Mouse (Mus musculus) forebrain, embryonic 14.5 days (tissue): ENCODE measurements at regions not wholly inside any gene's neighbourhood (a gene's known extent, or its start where the extent isn't known, plus 50 kb on each side); places are given as distances from the start of the nearest gene placed in this dataset.
"Not testable (repeated sequence)": the region's sequence is repeated elsewhere in the genome, so short reads cannot be mapped to it uniquely, and the experiment has no call there.

Experiments
- ATAC-seq: fragments of 200-750 bp; cut with Nextera tagmentation; 2 replicates; pipeline ENCODE4 v1.8.0; 2017; ENCODE audit warnings: mild to moderate bottlenecking, moderate library complexity
- DNase-seq: peaks from one replicate; pipeline ENCODE4 v3.0.0-alpha.2; 2015; ENCODE audit warnings: low spot score
- H3K27ac ChIP-seq: fragments of 300-500 bp; sonication (generic); 2 replicates; pipeline ENCODE4 v1.5.1; 2014; ENCODE audit warnings: low read depth, mild to moderate bottlenecking, control low read depth, low read length, moderate library complexity
- H3K27me3 ChIP-seq: fragments of 300-500 bp; sonication (generic); replicated peaks from 2 replicates; pipeline ENCODE4 v1.6.1; 2014; ENCODE audit warnings: low read length, control low read depth, mixed read lengths; ENCODE audit not compliant: control insufficient read depth, insufficient read depth
- H3K36me3 ChIP-seq: fragments of 300-500 bp; sonication (generic); 2 replicates; pipeline ENCODE4 v1.6.1; 2014; ENCODE audit warnings: low read length, control low read depth; ENCODE audit not compliant: control insufficient read depth, insufficient read depth
- H3K4me1 ChIP-seq: fragments of 300-500 bp; sonication (generic); 2 replicates; pipeline ENCODE4 v1.6.1; 2014; ENCODE audit warnings: antibody characterized with exemption, low read length, control low read depth; ENCODE audit not compliant: control insufficient read depth, insufficient read depth
- H3K4me2 ChIP-seq: fragments of 300-500 bp; sonication (generic); 2 replicates; pipeline ENCODE4 v1.6.1; 2014; ENCODE audit warnings: mild to moderate bottlenecking, control low read depth, low read length
- H3K4me3 ChIP-seq: fragments of 300-500 bp; sonication (generic); 2 replicates; pipeline ENCODE4 v1.5.1; 2014; ENCODE audit warnings: low read depth, low read length, control low read depth
- H3K9ac ChIP-seq: fragments of 300-500 bp; sonication (generic); 2 replicates; pipeline ENCODE4 v1.6.1; 2014; ENCODE audit warnings: mild to moderate bottlenecking, low read length, control low read depth, moderate library complexity
- H3K9me3 ChIP-seq: fragments of 300-500 bp; sonication (generic); replicated peaks from 2 replicates; pipeline ENCODE4 v1.6.1; 2016; ENCODE audit warnings: low read length, control low read depth, mixed read lengths; ENCODE audit not compliant: control insufficient read depth
- WGBS: fragments of 180-500 bp; shearing (Covaris S2); extraction: QIAGEN DNeasy Blood & Tissue Kit; methylation state at CpG from one replicate; pipeline ENCODE4 v1.1.7; 2014; 5-methylcytosine and 5-hydroxymethylcytosine counted together

DNA sequence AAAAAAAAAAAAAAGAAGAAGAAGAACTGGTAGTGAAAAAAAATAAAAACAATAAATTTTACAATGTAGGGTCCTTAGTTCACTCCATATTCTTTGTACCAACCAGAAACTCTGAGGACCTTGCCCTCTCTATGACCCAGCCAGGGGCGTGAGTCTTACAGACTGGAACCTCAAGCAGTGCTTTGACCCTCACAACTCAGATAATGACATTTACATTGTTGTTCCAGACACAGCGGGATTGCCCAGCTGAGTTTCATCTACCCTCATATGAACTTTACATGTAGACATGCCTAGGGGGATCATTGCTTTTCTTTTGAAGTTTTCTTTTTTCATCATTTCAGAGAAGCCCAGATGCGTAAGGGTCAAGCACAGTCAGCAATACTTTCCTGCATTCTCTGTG is 1496.6 kb upstream of the 4931417E11Rik start:
- Histone ChIP-seq H3K36me3 (no peaks in the 10 kb centered on the region), H3K9me3 (no peaks in the 10 kb centered on the region), H3K4me1 (no peaks in the 10 kb centered on the region), H3K9ac (no peak overlapping the region), H3K27me3 (no peaks in the 10 kb centered on the region), H3K4me2 (no peak overlapping the region), H3K4me3 (no peak overlapping the region), H3K27ac (no peak overlapping the region)
- DNase-seq = peak; percentile 1
- ATAC-seq = no peak
- WGBS = 87% methylated on average over 3 of the region's 3 CpGs

DNA sequence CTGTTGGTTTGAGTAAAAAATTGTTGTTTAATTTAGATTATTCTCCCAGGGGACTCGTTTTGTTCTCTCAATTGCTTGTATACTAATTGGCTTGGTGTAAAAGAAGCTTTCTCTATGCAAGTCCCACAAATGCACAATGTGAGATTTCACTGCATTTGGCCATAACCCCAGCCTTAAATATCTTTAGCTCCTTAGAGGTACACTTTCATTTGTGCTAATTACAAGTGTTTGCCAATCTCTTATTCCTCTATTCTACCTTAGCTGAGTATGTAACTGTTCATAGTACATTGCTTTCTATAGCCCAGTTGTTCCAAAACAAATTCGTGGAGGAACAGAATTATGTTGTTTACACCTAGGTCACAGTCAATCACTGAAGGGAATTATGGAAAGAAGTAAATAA is 1459.0 kb upstream of the 4931417E11Rik start:
- no peaks in the 10 kb centered on the region for H3K4me1 ChIP-seq
- H3K4me2 ChIP-seq = no peak overlapping the region
- DNase-seq = no peak
- 53% methylated on average over 2 of the region's 2 CpGs for WGBS
- no peaks in the 10 kb centered on the region for H3K9me3 ChIP-seq
- no peaks in the 10 kb centered on the region for H3K27me3 ChIP-seq
- no peak overlapping the region for H3K4me3 ChIP-seq
- ATAC-seq = no peak
- no peak overlapping the region for H3K9ac ChIP-seq
- no peak overlapping the region for H3K27ac ChIP-seq
- H3K36me3 ChIP-seq = no peaks in the 10 kb centered on the region

DNA sequence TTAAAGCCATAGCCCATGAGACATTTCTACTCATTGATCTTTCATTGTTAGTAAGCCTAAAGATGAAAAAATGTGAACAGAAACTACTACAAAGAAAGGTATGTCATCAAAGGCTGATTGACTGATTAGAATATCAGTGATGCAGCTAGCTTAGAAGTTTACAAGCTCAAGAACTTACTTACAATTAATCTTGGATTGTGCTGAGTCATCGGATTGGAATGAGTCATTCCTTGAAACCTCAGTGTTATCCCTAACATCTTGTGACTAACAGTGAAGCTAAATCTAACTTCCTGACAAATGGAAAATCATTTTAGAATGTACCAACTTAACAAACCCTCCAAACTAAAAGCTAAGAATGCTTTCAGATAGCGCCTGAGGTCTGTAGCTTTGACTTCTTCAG is 1434.1 kb upstream of the 4931417E11Rik start:
- H3K4me1 ChIP-seq = no peaks in the 10 kb centered on the region
- ATAC-seq (no peak), DNase-seq (no peak)
- H3K9me3 ChIP-seq = no peaks in the 10 kb centered on the region
- no peaks in the 10 kb centered on the region for H3K36me3 ChIP-seq
- no peak overlapping the region for H3K4me2 ChIP-seq
- H3K9ac ChIP-seq = no peak overlapping the region
- H3K4me3 ChIP-seq = no peak overlapping the region
- 89% methylated on average over 2 of the region's 2 CpGs for WGBS
- no peaks in the 10 kb centered on the region for H3K27me3 ChIP-seq
- no peak overlapping the region for H3K27ac ChIP-seq

DNA sequence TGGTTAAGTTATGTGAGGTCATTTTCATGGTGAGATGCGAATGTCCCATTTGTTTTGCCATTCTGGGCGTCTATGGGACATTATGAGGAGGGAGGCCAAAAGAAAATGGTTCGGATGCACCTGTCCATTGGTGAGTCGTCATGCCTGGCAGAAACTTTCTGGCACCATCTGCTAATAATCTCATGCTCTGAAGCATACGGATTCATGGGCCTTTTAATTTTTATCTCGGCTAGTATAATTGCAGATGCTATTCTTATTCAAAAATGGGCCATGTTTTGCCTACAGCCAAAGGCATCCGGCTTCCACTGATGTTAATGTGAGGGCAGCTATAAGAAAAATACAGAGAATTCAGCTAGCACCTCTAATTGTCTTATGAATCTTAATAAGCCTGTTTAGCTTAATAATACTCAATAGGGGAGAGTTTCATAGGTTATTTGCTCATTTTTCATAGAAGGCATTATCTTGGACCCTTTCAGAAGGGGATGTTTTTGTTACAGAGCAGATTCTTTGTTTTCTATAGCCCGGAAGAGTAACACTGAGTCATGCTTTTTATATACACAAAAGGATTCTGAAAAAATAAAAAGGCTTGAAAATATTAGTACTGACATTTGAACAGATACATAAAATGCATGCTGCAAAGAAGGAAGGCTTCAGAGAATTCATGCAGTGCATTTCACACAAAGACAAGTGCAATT is 1401.3 kb upstream of the 4931417E11Rik start:
- H3K9me3 ChIP-seq = no peaks in the 10 kb centered on the region
- H3K36me3 ChIP-seq = no peaks in the 10 kb centered on the region
- no peak for ATAC-seq
- DNase-seq = peak; percentile 25
- no peak overlapping the region for H3K9ac ChIP-seq
- H3K4me2 ChIP-seq = no peak overlapping the region
- H3K27me3 ChIP-seq = no peaks in the 10 kb centered on the region
- no peak overlapping the region for H3K4me3 ChIP-seq
- WGBS = 60% methylated on average over 8 of the region's 8 CpGs
- no peaks in the 10 kb centered on the region for H3K4me1 ChIP-seq
- H3K27ac ChIP-seq = no peak overlapping the region

DNA sequence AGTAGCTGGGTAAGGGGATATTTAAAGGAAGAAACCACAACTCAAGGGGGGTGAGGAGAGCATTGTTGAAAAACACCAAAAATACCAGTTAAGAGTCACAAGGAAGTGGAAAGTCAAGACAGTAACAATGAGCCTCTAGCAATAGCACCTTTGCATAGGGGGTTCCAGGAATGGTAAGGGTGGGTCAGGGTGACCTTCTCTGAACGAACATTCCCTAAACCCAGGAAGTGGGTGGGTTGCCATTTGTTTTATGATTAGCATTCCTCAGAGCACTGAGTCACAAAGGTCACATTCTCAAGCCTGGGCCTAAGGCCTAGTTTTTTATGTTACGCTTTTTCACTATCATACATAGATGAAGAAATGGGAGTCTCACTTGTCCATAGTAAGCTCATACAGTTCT is 1351.2 kb upstream of the 4931417E11Rik start:
- H3K27me3 ChIP-seq, H3K9me3 ChIP-seq, H3K4me1 ChIP-seq, H3K4me3 ChIP-seq, ATAC-seq, H3K4me2 ChIP-seq, H3K9ac ChIP-seq, H3K27ac ChIP-seq, DNase-seq, H3K36me3 ChIP-seq: not testable (repeated sequence)
- WGBS = 92% methylated on average over 2 of the region's 2 CpGs
